Mouse (Mus musculus) limb, embryonic 10.5 days (tissue): ENCODE measurements around the gene Harbi1. TPM values are rescaled to one million over a fixed set of nuclear protein-coding genes. Genes with fewer than 3 reads are reported as not detected.

Experiments used
- DNase-seq: peaks from one replicate; pipeline ENCODE4 v3.0.0-alpha.2; 2017; ENCODE audit warnings: low spot score
- H3K27ac ChIP-seq: fragments of 300-500 bp; sonication (generic); 2 replicates; pipeline ENCODE4 v1.5.1; 2016; ENCODE audit warnings: mild to moderate bottlenecking
- H3K27me3 ChIP-seq: fragments of 300-500 bp; sonication (generic); 2 replicates; pipeline ENCODE4 v1.6.1; 2016; ENCODE audit warnings: low read depth, mild to moderate bottlenecking; ENCODE audit not compliant: poor library complexity, severe bottlenecking
- H3K36me3 ChIP-seq: fragments of 300-500 bp; sonication (generic); 2 replicates; pipeline ENCODE4 v1.6.1; 2016; ENCODE audit warnings: mild to moderate bottlenecking, moderate library complexity
- H3K4me1 ChIP-seq: fragments of 300-500 bp; sonication (generic); 2 replicates; pipeline ENCODE4 v1.6.1; 2016
- H3K4me3 ChIP-seq: fragments of 300-500 bp; sonication (generic); 2 replicates; pipeline ENCODE4 v1.5.1; 2016; ENCODE audit warnings: mild to moderate bottlenecking, moderate library complexity
- H3K9me3 ChIP-seq: fragments of 300-500 bp; sonication (generic); replicated peaks from 2 replicates; pipeline ENCODE4 v1.6.1; 2016; ENCODE audit warnings: mild to moderate bottlenecking
- WGBS: fragments of 180-500 bp; shearing (Covaris S2); methylation state at CpG from one replicate; pipeline ENCODE4 v1.1.7; 2016; 5-methylcytosine and 5-hydroxymethylcytosine counted together
- polyA plus RNA-seq: library from polyadenylated mRNA; unstranded; fragments of >200 nt; fragmentation: Nextera tagmentation; extraction: Ambion mirVana; gene quantifications from 2 replicates; pipeline ENCODE4 v1.2.1, GENCODE M21; 2016

Harbi1 gene
- 22.8 and 27.0 TPM in 2 replicates for polyA plus RNA-seq

DNA sequence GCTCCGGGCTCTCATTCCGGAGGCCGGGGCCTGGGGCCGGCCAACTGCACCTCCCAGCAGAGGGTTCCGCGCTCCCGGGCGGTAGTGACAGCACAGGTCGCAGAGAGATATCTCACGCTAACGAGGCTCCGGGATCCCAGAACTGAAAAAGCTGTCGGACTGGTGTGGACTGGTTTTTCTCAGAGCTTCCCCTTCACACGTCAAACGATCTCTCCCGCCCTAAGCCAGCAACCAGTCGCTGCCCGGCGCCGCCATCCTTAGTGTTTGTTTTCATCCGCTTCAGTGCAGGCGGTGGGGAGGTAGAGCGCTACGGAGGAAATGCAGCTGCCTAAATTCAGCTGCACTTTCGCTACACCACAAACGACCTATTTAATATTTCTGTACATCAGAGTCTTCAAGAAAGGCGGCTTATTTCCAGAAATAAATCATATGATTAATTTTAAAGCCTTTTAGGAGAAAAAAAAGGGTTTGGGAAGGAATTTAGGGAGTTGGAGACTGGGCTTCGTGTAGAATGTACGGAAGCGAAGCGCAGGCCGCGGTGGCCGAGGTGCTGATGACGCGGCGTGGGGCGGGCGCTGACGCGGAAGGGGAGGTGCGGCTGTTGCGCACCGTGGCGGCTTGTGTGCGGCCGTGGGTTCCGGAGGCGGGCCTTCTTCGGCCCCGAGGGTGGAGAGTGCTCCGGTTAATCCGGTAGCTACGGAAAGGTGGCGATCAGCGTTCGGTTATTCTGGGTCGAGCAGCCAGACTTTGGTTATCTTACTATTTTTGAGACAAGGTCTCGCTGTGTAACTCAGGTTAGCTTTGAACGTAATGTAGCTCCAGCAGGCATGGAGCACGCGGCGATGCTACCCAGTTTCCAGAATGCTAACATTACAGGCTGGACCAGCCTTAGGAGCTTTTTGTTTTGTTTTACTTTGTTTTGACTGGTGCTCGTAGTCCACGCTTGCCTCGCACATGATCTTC, at the start of gene Harbi1, which contains the start of gene Atg13:
Gene Harbi1, plus strand, starts transcription at position 581 of the 963 bp plus-strand sequence.
Gene Atg13, minus strand, starts transcription at position 305 of the 963 bp plus-strand sequence.
- H3K36me3 ChIP-seq, result peaks cover 14% of the 10 kb centered on the region; the same call in 1 of the 2 replicates
- peak within 1 kb of the TSS; percentile 96 for H3K27ac ChIP-seq
- H3K4me1 ChIP-seq, result peaks cover 13% of the 10 kb centered on the region
- no peaks in the 10 kb centered on the region for H3K27me3 ChIP-seq
- H3K9me3 ChIP-seq, result no peaks in the 10 kb centered on the region
- WGBS, result under 1% methylated on average over 66 of the region's 66 CpGs
- peak; percentile 94 for DNase-seq
- peak within 1 kb of the TSS; percentile 80 for H3K4me3 ChIP-seq

DNA sequence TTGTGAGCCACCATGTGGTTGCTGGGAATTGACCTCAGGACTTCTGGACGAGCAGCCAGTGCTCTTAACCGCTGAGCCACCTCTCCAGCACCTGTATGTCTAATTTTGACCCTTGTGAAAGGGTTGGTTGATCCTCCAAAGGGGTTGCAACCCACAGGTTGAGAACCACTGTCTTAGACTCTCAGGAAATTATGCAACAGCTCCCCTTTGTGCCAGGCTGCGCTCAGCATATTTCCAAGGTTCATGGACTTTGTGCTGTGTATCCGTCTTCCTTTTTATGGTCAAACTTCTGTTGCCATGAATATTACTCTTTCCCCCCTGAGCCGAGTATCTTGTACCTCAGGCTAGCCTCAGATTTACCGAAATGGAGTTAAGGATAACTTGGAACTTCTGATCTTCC, 49.7 kb upstream of the Harbi1 start:
- H3K4me1 ChIP-seq, result no peaks in the 10 kb centered on the region
- no peaks in the 10 kb centered on the region for H3K27me3 ChIP-seq
- no peak overlapping the region for H3K27ac ChIP-seq
- 93% methylated on average over 6 of the region's 6 CpGs for WGBS
- H3K4me3 ChIP-seq, result no peak overlapping the region
- H3K36me3 ChIP-seq, result peaks cover 92% of the 10 kb centered on the region
- H3K9me3 ChIP-seq, result no peaks in the 10 kb centered on the region
- DNase-seq, result no peak

DNA sequence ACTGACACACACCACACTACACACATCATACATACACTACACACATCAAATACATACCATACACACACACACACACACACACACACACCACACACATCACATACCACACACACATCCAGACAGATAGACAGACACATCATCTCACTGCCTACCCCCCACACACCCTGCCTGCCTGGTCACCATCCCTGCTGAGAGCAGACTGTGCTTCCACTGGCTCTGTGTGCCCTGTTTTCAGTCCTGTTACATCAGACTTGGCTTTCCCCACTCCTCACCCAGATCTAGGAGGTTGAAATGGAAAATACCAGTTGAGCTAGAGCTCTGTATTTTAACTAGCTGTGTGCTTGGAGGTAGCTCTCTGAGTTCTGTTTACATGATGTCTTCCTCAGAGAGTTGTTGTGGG, 45.9 kb upstream of the Harbi1 start:
- Histone ChIP-seq H3K4me1 (no peaks in the 10 kb centered on the region), H3K36me3 (peaks cover 83% of the 10 kb centered on the region), H3K9me3 (no peaks in the 10 kb centered on the region), H3K4me3 (no peak overlapping the region), H3K27ac (no peak overlapping the region), H3K27me3 (no peaks in the 10 kb centered on the region)
- DNase-seq, result no peak

DNA sequence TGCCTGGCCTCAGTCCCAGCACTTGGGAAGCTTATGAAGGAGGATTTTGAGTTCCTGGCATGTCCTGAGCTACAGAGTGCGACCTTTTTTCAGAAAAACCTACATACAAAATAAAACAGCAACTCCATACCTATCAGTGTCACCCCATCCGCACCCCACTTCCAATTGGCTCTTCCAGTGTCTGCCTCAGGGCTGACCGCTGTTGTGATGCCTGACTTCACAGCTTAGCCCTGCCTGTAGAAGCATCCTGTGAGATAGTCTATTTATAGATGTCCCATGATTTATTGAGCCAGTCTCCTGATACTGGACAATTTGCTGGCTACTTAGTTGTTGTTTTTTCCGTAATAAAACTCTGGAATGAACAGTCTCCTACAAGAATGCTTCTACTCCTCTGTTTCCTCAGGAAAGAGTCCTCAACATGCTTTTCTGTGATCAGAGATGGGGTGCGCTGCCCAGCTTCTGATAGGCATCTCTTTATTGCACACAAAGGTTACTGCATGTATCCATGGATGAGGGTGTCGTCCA, 44.2 kb upstream of the Harbi1 start:
- 94% methylated on average over 6 of the region's 6 CpGs for WGBS
- H3K4me1 ChIP-seq, result no peaks in the 10 kb centered on the region
- no peak overlapping the region for H3K4me3 ChIP-seq
- no peaks in the 10 kb centered on the region for H3K9me3 ChIP-seq
- H3K36me3 ChIP-seq, result peaks cover 86% of the 10 kb centered on the region
- DNase-seq, result no peak
- H3K27me3 ChIP-seq, result no peaks in the 10 kb centered on the region
- H3K27ac ChIP-seq, result no peak overlapping the region

DNA sequence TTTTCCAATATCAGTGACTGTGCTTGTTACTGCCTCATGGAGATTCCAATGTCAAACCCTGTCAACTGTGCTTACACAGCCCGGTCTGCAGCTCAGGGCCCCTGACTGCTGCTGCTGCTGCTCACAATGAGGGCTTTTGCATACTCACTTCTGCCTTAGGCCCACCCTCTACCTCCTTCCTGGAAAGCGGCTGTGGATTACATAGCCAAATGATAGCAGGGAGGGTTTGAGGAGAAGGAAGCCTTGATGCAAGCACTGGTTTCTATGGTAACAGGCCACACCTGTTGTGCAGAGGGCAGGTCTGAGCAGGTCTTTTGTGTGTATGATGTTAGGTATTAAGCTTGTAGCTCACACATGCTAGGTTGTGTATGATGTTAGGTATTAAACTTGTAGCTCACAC, 42.9 kb upstream of the Harbi1 start:
- Histone ChIP-seq H3K4me1 (no peaks in the 10 kb centered on the region), H3K27me3 (no peaks in the 10 kb centered on the region), H3K36me3 (peaks cover 83% of the 10 kb centered on the region), H3K27ac (no peak overlapping the region), H3K4me3 (no peak overlapping the region), H3K9me3 (no peaks in the 10 kb centered on the region)
- 73% methylated on average over 2 of the region's 2 CpGs for WGBS
- DNase-seq, result no peak

DNA sequence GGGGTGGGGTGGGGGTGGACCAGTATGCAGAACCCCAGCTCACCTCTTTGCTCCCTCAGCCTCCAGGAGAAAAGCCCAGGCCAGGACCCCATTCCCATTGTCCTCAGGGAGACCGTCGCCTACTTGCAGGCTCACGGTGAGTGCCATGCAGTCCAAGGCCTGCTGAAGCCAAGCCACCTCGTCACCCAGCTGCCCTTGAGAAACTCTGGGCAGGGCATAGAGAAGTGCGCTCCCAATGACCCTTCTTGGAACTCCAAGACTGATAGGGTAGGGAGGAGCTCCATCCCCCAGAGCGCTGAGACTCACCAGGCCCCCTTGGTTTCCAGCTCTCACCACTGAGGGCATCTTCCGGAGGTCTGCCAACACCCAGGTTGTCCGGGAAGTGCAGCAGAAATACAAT, 41.3 kb upstream of the Harbi1 start:
- 91% methylated on average over 8 of the region's 8 CpGs for WGBS

DNA sequence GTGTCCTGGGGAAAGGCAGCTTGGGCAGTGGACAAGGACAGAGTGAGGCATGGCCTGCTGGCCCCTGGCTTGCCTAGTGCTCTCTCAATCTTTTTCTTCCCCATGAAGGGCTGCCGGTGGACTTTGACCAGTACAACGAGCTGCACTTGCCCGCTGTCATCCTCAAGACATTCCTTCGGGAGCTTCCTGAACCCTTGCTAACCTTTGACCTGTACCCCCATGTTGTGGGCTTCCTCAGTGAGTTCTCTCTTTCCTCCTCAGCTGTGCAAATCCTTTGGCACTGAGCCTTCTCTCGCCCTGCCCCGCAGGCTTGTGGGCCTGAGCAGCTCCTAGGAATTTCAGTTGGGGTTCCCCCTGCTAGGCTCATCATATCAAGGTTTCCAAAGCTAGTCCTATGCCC, 40.6 kb upstream of the Harbi1 start:
- 93% methylated on average over 6 of the region's 6 CpGs for WGBS
- Histone ChIP-seq H3K9me3 (no peaks in the 10 kb centered on the region), H3K4me1 (no peaks in the 10 kb centered on the region), H3K27me3 (no peaks in the 10 kb centered on the region), H3K27ac (no peak overlapping the region), H3K4me3 (no peak overlapping the region), H3K36me3 (peaks cover 81% of the 10 kb centered on the region)
- DNase-seq, result no peak

More for the DNA sequence above, 41.3 kb upstream of the Harbi1 start:
- DNase-seq, result no peak
- peaks cover 81% of the 10 kb centered on the region for H3K36me3 ChIP-seq
- no peaks in the 10 kb centered on the region for H3K9me3 ChIP-seq
- H3K4me3 ChIP-seq, result no peak overlapping the region
- H3K4me1 ChIP-seq, result no peaks in the 10 kb centered on the region
- H3K27me3 ChIP-seq, result no peaks in the 10 kb centered on the region
- H3K27ac ChIP-seq, result no peak overlapping the region

DNA sequence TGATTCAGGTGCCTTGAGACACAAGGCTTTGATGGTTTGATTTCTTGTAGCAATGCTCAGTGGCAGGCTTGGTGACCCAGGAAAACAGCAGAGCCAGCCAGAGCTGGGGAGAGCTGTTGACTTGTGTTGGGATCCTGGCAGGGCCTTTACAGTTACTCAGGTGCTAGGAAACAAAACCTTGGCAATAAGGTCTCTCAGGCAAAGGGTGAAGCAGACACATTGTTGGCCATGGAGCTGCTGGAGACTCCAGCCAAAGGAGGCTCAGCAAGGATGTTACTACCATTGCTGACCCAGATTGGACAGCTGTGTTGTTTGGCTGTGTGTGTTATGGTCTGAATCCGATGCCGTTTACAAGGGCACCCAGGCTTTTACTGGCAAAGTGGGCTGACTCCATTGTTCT, 37.1 kb upstream of the Harbi1 start:
- DNase-seq, result no peak
- H3K4me3 ChIP-seq, result no peak overlapping the region
- WGBS, result 96% methylated on average over 2 of the region's 2 CpGs
- H3K27me3 ChIP-seq, result no peaks in the 10 kb centered on the region
- no peak overlapping the region for H3K27ac ChIP-seq
- H3K9me3 ChIP-seq, result no peaks in the 10 kb centered on the region
- H3K4me1 ChIP-seq, result no peaks in the 10 kb centered on the region
- H3K36me3 ChIP-seq, result peaks cover 93% of the 10 kb centered on the region

DNA sequence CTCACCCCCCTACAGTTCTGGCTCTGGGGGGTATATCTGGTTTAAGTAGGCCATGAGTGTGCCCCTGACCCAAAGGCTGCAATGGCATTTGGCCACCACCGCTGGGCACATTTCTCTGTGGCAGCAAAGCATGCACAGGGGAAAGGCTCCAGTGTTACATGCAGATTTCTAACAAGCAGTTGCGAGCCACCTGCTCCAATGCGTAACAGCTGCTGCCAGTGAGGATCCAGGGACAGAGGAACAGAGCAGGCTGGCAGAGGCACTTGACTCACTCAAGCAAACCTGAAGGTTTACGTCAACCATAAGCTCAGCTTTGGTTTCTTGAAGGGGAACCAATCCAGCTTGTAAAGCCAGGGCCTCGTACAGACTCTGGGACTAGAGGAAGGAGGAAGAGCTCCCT, 35.8 kb upstream of the Harbi1 start:
- WGBS, result 90% methylated on average over 5 of the region's 5 CpGs

DNA sequence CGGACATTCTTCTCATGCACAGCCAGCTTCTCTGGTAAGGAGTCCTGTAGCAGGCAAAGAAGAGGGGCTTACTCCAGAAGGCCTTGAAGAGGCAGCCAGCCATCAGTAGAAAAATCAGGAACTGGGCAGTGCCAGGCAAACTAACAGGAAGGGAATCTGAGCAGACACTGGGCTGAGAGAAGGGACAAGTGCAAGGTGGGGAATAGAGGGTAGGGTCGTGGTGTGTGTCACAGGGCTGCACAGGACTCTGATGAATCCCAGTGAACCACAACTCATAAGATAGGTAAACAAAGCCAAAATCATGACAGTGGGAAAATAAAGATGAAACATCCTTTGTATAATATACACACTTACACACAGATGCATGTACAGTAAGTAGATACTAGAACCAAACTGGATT, 34.2 kb upstream of the Harbi1 start:
- H3K4me3 ChIP-seq, result no peak overlapping the region
- peaks cover 94% of the 10 kb centered on the region for H3K36me3 ChIP-seq
- H3K9me3 ChIP-seq, result no peaks in the 10 kb centered on the region
- H3K27ac ChIP-seq, result no peak overlapping the region
- no peaks in the 10 kb centered on the region for H3K27me3 ChIP-seq
- DNase-seq, result no peak
- no peaks in the 10 kb centered on the region for H3K4me1 ChIP-seq
- WGBS, result 73% methylated on average over 2 of the region's 2 CpGs

More for the DNA sequence above, 35.8 kb upstream of the Harbi1 start:
- no peak overlapping the region for H3K27ac ChIP-seq
- no peaks in the 10 kb centered on the region for H3K27me3 ChIP-seq
- no peak for DNase-seq
- H3K4me3 ChIP-seq, result no peak overlapping the region
- no peaks in the 10 kb centered on the region for H3K9me3 ChIP-seq
- no peaks in the 10 kb centered on the region for H3K4me1 ChIP-seq
- peaks cover 93% of the 10 kb centered on the region for H3K36me3 ChIP-seq

DNA sequence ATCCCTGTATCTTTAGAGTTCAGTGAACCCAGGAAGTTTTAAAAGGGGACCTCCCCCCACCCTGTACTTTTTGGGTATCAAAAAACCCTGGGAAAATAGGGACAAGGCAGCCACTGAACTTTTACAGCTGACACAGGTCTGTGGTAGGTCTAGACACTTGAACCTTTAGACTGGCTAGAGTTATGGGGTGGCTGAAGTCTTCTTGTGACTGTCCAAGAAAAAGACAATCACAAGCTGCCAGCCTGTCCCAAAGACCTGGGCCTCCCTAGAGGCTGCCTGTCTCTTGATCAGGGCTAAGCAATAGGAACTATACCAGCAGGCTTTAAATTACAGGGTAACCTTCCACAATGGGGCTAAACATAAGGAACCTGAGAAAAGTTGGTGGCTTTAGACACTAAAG, 33.7 kb upstream of the Harbi1 start:
- H3K4me1 ChIP-seq, result no peaks in the 10 kb centered on the region
- no peaks in the 10 kb centered on the region for H3K9me3 ChIP-seq
- H3K27ac ChIP-seq, result no peak overlapping the region
- no peak for DNase-seq
- no peak overlapping the region for H3K4me3 ChIP-seq
- H3K36me3 ChIP-seq, result peaks cover 94% of the 10 kb centered on the region
- no peaks in the 10 kb centered on the region for H3K27me3 ChIP-seq

DNA sequence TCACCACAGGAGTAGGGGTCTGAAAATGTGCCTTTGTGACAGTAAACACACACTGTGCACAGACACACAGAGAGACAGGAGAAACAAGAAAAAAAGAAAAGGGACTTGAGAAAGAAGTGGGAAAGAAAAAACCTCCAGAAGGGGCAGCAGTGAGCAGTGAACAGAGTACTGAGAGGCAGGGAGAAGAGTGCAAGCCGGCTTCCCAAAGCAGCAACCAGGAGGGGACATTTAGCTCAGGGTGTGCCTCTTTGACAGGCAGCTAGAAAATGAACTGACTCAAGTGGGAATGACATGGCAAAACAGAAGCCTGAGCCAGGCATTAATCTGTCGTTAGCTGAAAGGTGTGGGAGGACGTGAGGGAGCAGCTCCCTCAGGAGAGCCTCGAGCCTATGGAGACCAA, 27.8 kb upstream of the Harbi1 start:
- WGBS, result 60% methylated on average over 4 of the region's 4 CpGs
- Histone ChIP-seq H3K4me3 (no peak overlapping the region), H3K36me3 (peaks cover 95% of the 10 kb centered on the region), H3K27ac (no peak overlapping the region), H3K9me3 (no peaks in the 10 kb centered on the region), H3K27me3 (no peaks in the 10 kb centered on the region), H3K4me1 (no peaks in the 10 kb centered on the region)
- no peak for DNase-seq

DNA sequence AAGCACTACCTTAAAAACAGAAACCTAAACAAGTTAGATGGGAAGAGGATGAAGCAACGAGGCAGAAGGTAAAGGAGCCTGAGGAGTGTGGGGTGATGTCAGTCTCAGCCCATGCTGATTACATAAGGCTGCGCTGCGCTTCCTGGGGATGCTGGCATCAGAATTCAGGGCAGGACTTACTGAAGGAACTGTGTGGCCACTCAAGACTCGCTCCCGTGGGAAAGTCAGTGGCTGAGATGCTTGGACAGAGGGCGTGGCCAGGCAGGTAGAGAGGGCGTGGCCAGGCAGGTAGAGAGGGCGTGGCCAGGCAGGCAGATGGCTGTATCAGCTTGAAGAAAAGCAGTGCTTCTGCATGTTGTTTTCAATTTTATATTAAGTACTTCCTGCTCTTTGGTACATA, 26.7 kb upstream of the Harbi1 start:
- Histone ChIP-seq H3K36me3 (peaks cover 94% of the 10 kb centered on the region), H3K27me3 (no peaks in the 10 kb centered on the region), H3K27ac (no peak overlapping the region), H3K9me3 (no peaks in the 10 kb centered on the region), H3K4me3 (no peak overlapping the region), H3K4me1 (no peaks in the 10 kb centered on the region)
- no peak for DNase-seq
- 78% methylated on average over 8 of the region's 8 CpGs for WGBS
